Mouse (Mus musculus): ENCODE results near the gene Fam84a. TPM values are rescaled to one million over a fixed set of nuclear protein-coding genes. Genes with fewer than 3 reads are reported as not detected.

Fam84a gene
- polyA plus RNA-seq (2017; shearing (Covaris generic)): under 1 TPM in 1 of 2 experiments, not detected in 1; 0.50 TPM

GRCm38 (mm10) chr12:14151921-14152320, at the start of gene Fam84a:
TSS of gene Fam84a (minus strand) at chr12:14152054.
- ATAC-seq: no peak

DNA sequence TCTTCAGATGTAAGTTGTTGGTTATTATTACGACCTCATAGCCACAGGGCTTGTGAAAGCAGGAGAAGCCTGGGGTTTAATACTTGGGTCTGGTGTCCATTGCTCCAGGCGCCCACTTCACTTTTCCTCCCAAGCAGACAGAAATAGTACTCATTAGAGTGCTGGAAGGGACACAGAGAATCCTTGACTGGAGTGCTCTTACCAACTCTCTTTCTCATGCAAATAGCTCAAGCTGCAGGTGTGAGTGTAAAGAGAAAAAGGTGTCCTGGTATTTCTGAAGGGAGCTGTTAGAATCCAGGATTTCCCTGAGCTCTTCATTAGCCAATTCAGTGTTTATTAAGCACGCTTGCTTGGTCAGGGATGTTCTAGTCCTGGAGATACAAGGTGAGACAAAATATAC, 43.6 kb upstream of the Fam84a start:
- ATAC-seq: no peak

DNA sequence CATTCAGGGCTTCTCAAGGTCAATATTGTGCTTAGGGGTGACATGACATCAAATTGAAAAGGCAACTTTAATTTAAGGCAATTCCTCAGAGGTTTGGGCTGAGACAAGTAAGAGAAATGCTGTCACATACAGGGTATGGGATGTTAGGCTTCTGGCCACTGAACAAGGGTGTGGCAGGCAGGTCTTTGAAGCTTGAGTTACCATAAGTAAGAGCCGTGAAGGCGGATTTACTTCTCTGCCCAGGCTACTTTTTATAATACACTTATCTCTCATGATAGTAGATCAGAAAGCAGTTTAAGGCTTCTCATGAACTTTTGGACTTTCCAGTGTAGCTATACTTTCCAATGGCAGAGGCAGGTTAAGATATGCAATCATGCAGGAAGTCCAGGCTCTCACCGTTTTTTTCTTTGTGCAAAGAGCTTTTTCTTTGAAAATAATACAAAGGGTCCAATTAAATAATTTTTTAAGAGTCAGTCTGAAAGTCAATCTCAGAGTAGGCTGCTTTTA, 34.9 kb upstream of the Fam84a start:
- ATAC-seq: no peak

DNA sequence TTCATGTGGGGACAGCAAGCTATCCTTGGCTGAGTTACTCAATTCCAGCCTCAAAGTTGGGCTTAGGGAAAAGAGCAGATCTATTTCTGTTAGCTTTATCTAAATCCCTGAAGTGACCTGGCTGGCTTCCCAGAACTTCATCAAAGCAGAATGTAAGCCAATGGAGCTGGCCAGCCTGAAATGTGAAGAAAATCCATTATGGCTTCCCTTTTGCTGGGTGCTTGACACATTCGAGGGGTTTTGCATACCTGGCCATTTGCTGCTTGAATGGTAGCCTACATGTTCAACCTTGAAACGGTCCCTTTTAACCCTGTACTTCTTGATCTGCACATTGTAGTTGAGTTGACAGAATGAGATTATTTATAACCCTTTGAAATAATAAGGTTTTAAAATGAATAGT, 13.9 kb upstream of the Fam84a start:
- ATAC-seq: no peak

GRCm38 (mm10) chr12:14164936-14165335, 13.1 kb upstream of the Fam84a start:
- no peak for ATAC-seq

DNA sequence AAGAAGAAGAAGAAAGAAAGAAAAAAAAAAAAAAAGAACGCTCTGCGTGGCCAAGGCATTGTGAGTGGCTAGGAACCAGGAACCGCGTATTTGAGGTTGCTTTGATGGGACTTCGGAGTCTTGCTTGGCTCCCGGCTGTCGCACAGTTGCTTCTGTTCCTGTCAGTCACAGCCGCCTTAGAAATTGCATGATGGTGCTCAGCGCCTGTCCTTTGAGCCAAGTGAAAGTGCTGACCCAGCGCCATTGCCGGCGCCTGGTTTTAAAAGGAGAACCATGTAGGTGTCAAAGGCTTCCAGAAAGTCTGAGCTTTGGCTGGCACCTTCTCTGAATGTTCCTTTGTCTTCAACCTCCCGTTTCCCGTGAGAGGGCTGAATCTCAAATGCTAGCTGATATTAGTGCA, 572 bp upstream of the Fam84a start:
- ATAC-seq: no peak

DNA sequence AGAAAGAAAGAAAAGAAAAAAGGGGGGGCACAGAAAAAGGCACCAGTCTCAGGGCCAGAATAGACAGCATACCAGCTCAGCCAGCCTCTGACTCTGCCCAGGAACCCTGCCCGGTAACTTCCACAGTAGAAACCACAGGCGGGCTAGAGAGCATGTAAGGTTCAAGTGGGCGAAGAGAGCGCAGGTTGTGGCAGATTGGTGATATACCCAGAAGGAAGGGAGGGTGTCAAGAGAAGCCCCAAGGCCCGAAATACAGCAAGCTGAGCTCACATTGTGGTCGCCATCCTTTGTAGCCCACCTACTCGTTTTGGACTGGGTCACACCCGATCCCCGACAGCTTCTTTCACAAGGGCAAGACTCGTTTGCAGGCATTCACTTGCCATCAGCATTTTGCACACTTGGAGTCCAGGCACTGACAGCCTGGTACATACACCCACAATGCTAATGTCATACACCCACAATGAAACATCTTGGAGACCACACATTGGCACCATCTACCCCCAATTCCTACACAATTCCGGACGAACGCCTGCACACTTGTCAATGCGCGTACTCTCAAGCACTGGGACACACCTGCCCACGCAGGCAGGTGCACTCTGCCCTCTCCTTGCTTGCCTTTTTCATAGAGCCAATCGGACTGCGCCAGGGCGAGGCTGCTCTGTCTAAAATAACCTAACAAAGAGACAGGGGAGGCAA, 770 bp downstream of the Fam84a start:
- ATAC-seq: no peak

GRCm38 (mm10) chr12:14150568-14150909, 1.3 kb downstream of the Fam84a start:
- ATAC-seq: no peak

DNA sequence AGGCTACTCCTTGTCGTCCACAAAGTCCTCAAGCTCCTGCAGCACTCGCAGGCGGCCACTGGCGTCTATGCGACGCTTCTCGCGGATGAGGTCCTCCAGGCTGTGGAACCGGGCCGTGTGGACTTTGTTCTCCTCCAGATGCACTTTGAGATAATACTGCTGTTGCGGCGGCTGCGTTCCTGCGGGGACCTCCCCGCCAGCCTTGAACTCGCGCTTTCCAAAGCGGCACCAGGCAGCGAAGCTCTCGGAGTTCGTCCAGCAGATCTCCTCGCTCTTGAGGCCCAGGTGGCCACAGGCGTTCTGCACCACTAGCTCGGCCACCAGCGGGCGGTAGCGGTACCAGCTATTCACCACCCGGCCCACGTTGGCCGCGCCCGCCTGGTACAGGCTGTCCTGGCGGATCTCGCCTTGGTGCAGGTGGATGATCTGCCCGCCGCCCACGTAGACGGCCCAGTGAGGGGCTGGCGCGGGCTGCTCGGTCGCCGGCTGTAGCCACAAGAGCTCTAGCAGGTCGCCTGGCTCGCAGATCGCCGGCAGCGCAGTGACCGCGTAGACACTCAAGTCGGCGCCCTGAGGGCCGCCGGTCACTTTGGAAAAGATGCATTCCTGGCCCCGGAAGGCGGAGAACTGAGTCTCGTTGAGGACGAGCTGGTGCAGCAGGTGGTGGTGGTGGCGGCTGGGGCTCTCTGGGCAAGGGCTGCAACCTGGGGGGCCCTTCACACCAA, 1.8 kb downstream of the Fam84a start:
- no peak for ATAC-seq

DNA sequence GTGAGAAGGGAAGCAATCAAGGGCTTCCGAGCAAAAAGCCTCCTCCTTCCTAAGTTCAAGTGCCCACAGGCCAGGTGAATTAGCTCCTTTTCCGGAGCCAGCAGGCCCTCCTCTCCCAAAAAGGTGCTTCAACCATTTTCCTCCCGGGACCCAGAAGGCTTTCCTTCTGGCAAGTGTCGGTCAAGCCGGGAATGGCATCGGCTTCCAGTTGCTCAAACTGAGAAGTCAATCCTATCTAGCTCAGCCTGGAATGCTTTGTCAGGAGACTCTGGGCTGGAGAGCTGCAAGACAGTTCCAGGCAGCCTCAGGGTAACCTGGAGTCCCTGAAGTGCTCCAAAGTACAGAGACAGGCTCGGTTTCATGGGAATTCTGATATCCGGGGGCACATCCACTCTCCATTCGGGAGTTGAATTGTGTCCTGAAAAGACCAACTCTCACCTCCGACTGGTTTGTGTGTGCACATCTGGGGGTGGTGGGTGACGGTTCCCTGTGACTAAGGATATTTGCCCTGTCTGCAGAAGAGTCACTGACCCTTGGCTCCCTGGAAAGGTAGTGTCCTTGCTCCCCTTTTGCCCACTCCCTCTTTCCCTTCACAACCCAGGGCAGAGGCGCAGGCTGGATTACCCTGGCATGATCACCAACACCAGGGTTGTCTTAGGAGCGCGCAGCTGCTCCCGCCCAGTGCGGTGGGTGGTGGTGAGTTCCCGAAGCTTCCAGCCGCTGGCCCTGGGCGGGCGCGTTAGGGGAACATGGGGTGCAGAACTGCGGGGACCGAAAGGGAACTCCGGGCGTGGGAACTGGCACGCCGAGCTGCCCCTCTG, 2.6 kb downstream of the Fam84a start:
- ATAC-seq: no peak

DNA sequence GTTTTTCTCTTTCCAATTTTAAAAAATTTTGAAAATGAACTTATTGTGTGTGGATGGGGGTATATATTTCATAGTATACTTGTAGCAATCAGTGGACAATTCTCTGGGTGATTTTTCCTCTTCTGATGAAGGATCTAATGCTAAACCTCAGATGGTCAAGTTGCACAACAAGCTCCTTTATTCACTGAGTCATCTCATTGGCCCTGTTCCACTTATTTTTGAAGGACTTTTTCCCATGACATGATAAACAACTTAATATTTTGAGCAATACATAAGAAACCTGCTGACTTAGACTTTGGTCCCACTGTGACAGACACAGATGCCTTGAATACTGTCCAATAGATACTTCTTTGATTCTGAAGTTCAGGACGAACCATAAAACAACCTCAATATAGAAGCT, 14.8 kb downstream of the Fam84a start:
- ATAC-seq: no peak

- ATAC-seq: no peak
Observed at GRCm38 (mm10) chr12:14114730-14115129, 37.1 kb downstream of the Fam84a start.

DNA sequence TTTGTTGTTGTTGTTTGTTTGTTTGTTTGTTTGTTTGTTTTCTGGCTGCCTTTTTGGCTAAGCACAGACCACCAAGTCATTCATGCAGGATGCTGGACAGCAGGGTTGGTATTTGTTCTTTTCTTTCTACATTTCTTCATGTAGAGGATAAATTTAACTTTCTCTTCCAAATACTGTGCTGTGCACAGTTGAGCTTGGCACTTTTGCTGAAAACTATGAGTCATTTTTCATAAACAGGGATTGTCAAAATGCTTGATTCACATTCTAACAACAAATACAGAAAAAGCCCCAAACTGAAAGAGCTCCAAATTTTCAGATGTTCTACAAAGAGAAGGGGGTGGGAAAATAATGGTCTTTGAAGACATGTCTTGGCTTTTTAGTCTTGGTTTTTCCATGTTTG, 54.9 kb downstream of the Fam84a start:
- ATAC-seq: no peak

Data from activated CD4-positive, CD25-positive, alpha-beta regulatory T cell, adult 4 months (primary cell).